Mouse (Mus musculus) megakaryocyte-erythroid progenitor cell, adult 5-6 weeks (primary cell): Measurements from ENCODE around the gene Sfxn2. TPM values are rescaled to one million over a fixed set of nuclear protein-coding genes. Genes with fewer than 3 reads are reported as not detected.

Experiments
- ATAC-seq: replicated peaks from 2 replicates; pipeline ENCODE4 v1.8.0; 2016; ENCODE audit warnings: mild to moderate bottlenecking, inconsistent platforms; ENCODE audit not compliant: severe bottlenecking, poor library complexity, low FRiP score, low TSS enrichment
- total RNA-seq, 2 experiments: library from RNA; stranded (forward) in 1 of 2; stranded (reverse) in 1 of 2; fragments of 200-1000, 215-1000 nt in 1 of 2; fragments of >200 nt in 1 of 2; fragmentation: Nextera tagmentation in 1 of 2; gene quantifications; 2 replicates each; pipeline ENCODE4 v1.2.3; 2014 to 2017

Sfxn2 gene
- 10.6 and 20.1 TPM in 2 replicates for total RNA-seq (2014; fragmentation: Nextera tagmentation)
- 9.8 and 21.1 TPM in 2 replicates for total RNA-seq (2017)

DNA sequence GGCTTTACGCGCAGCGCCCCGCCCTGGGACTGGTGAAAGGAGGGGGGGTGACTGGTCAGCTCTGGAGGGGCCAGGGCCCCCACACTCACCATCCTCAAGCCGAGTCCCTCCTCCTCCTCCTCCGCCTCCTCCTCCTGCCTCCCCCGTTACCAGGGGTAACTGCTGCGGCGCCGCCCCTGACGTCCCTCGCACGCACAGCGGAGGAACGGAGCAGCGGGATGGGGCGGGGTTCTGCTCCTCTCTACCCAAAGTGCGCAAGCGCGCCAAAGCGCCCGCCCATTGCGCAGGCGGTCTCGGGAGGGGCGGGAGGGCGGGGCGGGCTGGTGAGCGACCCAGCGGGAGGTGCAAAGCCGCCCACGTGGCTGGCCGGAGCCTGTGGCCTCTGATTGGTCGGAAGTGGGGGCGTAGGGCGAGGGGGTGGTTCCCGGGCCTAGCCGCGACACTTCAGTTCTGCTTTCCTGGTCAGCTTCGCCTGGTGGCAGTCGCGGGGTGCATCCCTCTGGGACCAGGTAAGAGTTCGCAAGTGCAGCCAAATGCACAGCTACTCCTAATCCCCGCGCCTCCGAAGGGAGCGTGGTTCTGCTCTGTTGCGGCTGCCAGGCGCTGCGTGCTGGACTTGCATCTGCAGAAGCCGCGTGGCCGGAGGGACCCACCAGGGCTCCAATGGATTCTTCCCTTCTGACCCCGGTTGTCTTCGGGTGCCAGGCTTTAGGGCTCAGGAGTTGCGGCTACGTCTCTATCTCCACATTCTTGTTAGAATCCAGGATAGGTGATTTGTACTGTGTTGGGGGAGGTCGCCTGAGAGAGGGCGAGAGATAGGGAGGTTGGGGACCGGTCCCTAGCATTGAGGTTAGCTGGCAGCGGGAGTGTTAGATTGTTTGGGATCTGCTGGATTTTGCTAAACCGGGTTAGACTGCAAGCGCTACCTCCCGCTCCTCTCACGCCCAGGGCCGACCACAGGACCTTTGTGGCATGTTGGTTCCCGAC is at the start of gene Sfxn2, which contains the start of gene Arl3:
Gene Sfxn2, plus strand, starts transcription at position 415 of the 987 bp plus-strand sequence.
Gene Arl3, minus strand, starts transcription at position 248 of the 987 bp plus-strand sequence.
- ATAC-seq, result peak; percentile 97

DNA sequence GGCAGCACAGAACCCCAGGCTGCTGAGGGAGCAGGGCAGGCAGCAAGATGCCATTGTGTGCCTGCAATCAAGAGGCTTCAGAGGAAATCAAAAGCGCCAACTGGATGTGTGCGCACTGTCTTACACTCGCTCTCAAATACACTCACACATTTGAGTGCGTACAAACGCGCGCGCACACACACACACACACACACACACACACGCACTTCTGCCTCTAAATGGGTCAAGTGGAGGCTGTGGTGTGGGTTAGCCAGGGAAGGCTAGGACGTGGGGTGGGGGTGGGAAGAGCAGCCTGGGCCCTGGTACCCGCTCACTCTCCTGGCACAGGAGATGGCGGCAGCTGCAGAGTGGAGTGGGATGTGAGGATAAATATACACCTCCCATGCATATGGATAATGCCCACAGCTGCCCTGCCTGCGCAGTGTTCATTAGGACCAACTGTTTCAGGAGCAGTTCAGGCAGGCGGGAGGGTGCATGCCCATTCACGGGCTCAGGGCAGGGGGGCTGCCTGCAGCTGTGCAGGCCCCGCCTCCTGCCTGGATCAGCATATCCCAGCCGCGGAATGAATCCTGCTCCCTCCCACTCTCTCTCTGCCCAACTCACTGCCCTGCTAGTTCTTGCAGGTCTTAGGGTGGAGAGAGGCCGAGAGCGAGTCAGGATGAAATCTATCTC is 49.5 kb upstream of the Sfxn2 start:
- no peak for ATAC-seq

GRCm38 (mm10) chr19:46524152-46524544 is 49.0 kb upstream of the Sfxn2 start:
- ATAC-seq, result no peak

GRCm38 (mm10) chr19:46524601-46525321 is 48.4 kb upstream of the Sfxn2 start:
- ATAC-seq, result no peak

- no peak for ATAC-seq
Measured at GRCm38 (mm10) chr19:46525691-46526631, 47.2 kb upstream of the Sfxn2 start.

- no peak for ATAC-seq
Measured at GRCm38 (mm10) chr19:46527632-46528528, 45.3 kb upstream of the Sfxn2 start.

DNA sequence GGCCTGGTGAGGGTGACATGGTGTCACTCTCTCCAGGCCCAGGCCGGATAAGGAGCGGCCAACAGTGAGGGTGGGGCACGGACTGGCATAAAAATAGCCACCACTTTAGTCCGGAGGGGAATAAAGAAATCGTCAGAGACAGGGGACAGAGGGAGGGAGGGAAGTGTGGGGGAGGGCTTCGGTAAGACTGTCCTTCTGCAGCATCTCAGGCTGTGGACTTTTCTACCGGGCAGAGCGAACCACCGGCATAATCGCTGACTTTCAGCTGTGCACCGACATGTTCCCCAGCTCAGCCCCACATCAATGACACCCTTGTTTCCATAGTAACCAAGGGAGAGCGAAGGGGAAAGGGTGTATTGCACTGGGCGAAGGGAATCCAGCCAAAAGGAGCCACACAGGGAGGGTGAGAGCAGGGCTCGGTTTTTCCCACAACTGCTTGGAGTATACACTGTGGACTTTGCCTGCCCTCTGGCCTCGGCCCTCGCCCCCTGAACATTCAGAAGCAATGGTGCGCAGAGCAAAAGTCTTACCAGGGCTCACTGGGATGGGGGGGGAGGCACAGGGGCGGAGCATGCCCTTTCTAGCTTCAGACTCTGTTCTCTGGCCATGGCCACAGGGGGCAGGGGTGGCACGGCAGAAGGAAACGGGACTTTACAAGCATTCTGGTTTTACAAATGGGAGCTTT is 44.5 kb upstream of the Sfxn2 start:
- peak; percentile 62 for ATAC-seq

DNA sequence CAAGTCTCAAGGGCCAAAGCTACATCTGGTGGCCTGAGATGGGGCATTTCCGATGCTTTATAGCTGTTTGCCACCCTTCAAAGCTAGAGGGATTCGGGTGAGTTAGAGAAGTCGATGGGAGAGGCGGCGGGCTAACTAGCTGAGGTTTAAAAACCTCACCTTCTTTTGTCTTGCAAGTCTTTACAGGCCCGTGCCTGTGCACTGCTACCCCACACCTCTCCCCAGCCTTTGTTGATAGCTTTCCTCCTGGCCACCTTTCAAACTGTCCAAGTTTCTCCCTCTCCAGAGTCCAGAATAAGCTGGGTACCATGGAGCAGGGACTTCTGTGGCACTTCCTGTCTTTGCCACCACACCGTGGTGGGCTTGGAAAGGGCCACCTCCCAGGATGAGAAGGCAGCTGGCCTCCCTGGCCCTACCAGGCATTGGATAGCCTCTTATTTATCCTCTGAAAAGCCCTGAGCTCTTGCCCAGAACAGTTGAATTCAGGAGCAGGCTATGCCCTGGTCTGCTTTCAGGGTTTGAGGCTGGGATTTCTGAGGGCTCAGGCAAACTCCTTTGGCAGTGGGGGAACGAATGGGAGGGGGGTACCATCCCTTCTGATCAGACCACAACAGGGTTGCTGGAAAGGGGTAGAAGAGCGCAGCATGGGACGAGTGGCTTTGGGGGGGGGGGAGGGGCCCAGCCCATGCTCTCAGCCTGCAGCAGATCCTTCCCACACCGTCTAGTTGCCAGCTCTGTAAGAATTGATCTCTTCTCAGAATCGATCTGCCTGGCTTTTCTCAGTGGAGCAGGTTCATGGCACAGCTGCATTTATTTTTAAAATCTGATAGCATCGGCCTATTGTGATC is 43.3 kb upstream of the Sfxn2 start:
- ATAC-seq, result no peak

- ATAC-seq, result no peak
Measured at GRCm38 (mm10) chr19:46530449-46530990, 42.6 kb upstream of the Sfxn2 start.

GRCm38 (mm10) chr19:46531071-46532030 is 41.8 kb upstream of the Sfxn2 start:
- peak; percentile 24; the same call in 1 of the 2 replicates for ATAC-seq

GRCm38 (mm10) chr19:46532031-46532688 is 41.0 kb upstream of the Sfxn2 start:
- peak; percentile 67 for ATAC-seq

GRCm38 (mm10) chr19:46533066-46533465 is 40.1 kb upstream of the Sfxn2 start:
- no peak for ATAC-seq

- no peak for ATAC-seq
Measured at GRCm38 (mm10) chr19:46533525-46533924, 39.6 kb upstream of the Sfxn2 start.

DNA sequence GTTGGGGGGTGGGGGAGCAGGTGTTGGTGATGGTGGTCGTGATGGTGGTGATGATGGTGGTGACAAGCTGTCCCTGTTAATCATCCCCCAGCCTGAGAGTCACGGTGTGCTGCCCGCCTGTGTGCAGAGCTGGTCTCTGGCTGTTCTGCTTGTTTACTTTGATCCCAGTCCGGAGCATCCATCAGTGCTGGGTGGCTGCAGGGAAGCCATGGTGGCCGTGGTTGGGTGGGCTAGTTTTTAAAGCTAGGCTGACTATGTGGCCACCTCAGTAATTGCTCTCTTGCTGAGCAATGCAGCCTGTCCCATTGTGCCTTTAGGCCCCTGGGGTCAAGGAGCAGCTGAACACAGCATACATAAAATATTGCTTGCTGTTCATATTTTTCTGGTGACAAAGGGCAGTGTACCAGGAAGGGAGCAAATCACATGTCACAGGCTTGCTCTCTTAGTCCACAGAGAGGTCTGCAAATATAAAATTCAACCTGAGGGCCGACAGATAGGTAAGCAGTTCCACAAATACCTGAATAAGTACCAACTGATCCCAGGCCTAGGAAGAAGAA is 38.5 kb upstream of the Sfxn2 start:
- ATAC-seq, result no peak
